Mouse (Mus musculus) olfactory bulb, adult 2 months (tissue): ENCODE data around the gene Zfp830.

Experiments used
- CTCF ChIP-seq: fragments of 200-500 bp; IDR thresholded peaks from 2 replicates; pipeline ENCODE4 v1.5.1; 2012; ENCODE audit warnings: low read depth, mild to moderate bottlenecking, low read length, moderate library complexity; ENCODE audit not compliant: insufficient read depth
- POLR2A ChIP-seq: fragments of 200-500 bp; IDR thresholded peaks from 2 replicates; pipeline ENCODE4 v1.6.1; 2012; ENCODE audit warnings: mild to moderate bottlenecking, low read depth, low read length, moderate library complexity; ENCODE audit not compliant: insufficient read depth

GRCm38 (mm10) chr11:82780134-82780533, 16.0 kb downstream of the Zfp830 start:
- TF ChIP-seq CTCF = no peak
- TF ChIP-seq POLR2A = no peak
